Mouse (Mus musculus) lung, adult 2 months (tissue): ENCODE results near the gene Gabpb1. TPM values are rescaled to one million over a fixed set of nuclear protein-coding genes. Genes with fewer than 3 reads are reported as not detected.
"Not testable (repeated sequence)": the region's sequence is repeated elsewhere in the genome, so short reads cannot be mapped to it uniquely, and the experiment has no call there.

ENCODE experiments used
- DNase-seq: peaks from one replicate; pipeline ENCODE4 v3.0.0; 2022
- H3K4me1 ChIP-seq: fragments of 200-500 bp; 2 replicates; pipeline ENCODE4 v1.6.1; 2011; ENCODE audit warnings: low read length; ENCODE audit not compliant: control insufficient read depth, insufficient read depth
- H3K4me3 ChIP-seq: fragments of 200-500 bp; replicated peaks from 2 replicates; pipeline ENCODE3; 2011; ENCODE audit warnings: low read depth, mild to moderate bottlenecking, control low read depth, low read length; ENCODE audit errors: extremely low read depth
- CTCF ChIP-seq: fragments of 200-500 bp; IDR thresholded peaks from 2 replicates; pipeline ENCODE4 v1.5.1; 2011; ENCODE audit warnings: mild to moderate bottlenecking, low read length, control low read depth; ENCODE audit not compliant: insufficient read depth
- POLR2A ChIP-seq: fragments of 200-500 bp; IDR thresholded peaks from 2 replicates; pipeline ENCODE4 v1.6.1; 2011; ENCODE audit warnings: low read depth, mild to moderate bottlenecking, control low read depth, low read length, borderline replicate concordance; ENCODE audit errors: extremely low read depth
- WGBS: fragments of 180-500 bp; shearing (Covaris S2); methylation state at CpG from one replicate; pipeline ENCODE4 v1.1.7; 2018; 5-methylcytosine and 5-hydroxymethylcytosine counted together
- polyA plus RNA-seq: library from polyadenylated mRNA; depleted of rRNA; stranded (reverse); fragments of >200 nt; gene quantifications from 2 replicates; pipeline ENCODE4 v1.2.3, GENCODE M21; 2012

Gene Gabpb1
- polyA plus RNA-seq, 1 experiment: 11.6 TPM

DNA sequence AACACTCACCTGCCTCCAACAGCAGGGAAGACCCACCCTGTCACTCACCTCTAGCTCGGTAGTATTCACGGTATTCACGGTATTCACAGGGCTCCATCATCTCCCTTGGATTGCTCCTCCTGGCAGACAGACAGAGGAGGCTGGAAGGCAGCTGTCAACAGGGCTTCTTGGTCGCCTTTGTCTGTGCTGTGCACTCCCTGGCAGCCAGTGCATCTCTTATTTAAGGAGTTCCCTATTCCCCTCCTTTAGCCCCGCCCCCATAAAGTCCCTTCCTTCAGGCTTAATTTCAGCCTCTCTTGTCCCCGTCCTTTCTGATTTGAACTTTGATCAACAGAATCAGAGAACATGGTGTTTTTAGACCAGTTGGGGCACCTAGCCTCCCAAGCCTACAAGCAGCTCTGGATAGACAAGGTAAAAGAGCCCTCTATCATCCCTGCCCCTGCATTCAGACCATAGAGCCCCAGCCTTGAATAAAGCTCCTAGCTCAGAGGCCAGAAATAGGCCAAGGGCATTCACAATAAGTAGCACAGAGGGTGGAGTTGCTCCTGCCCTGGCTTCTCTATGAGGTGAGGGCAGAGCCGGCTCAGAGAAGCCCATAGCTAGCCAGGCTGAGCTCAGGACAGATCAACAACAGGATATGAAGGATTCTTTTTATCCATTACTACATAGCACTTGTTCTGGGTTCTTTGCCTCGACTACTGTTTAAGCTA is 57.5 kb downstream of the Gabpb1 start:
- Histone ChIP-seq H3K4me3 (peak overlapping the region; percentile 28), H3K4me1 (peaks cover 10% of the 10 kb centered on the region)
- TF ChIP-seq CTCF: no peak
- TF ChIP-seq POLR2A: no peak; the same call in 1 of the 2 replicates
- no peak for DNase-seq
- 24% methylated on average over 8 of the region's 8 CpGs for WGBS

DNA sequence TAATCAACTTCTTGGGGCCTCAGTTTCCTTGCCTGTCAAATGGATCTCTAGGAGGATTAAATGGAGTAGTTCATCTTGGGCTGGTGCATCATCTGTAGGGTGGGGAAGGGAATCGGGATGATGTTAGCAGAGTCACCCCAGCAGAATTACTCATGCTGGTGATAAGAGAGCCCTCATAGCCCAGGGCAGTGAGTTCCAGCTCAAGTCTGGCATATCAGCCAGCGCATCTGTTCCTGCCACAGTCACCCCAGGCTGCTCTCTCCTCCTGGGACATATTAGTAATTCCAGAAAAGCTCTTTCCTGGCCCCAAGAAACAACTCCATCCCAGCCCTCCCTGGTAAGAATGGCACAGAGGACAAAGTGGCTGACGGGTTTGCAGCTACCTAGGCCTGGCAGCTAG is 60.8 kb downstream of the Gabpb1 start:
- Histone ChIP-seq H3K4me3 (no peak overlapping the region), H3K4me1 (peaks cover 10% of the 10 kb centered on the region)
- no peak for DNase-seq
- 89% methylated on average over 3 of the region's 3 CpGs for WGBS
- no peak for TF ChIP-seq CTCF
- TF ChIP-seq POLR2A: no peak

DNA sequence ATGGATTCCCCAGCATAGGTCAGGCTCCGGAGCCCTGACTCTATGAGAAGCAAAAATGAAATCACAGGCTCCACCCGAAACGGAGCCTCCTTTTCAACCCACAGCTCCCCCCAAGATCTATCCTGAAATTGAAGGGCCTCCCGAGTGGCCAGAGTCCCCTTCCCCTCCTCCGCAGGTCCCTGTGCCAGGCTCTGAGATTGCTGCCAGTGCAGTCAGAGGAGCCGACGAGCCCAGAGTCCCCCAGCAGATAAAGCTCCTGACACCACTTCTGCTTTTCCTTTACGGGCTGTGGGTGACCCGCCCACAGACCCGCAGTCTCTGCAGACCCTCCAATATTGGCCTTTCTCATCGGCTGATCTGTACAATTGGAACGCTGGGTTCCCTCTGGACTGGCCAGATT is 66.5 kb downstream of the Gabpb1 start:
- not testable (repeated sequence) for DNase-seq, H3K4me3 ChIP-seq, H3K4me1 ChIP-seq
- WGBS: 71% methylated on average over 12 of the region's 12 CpGs

DNA sequence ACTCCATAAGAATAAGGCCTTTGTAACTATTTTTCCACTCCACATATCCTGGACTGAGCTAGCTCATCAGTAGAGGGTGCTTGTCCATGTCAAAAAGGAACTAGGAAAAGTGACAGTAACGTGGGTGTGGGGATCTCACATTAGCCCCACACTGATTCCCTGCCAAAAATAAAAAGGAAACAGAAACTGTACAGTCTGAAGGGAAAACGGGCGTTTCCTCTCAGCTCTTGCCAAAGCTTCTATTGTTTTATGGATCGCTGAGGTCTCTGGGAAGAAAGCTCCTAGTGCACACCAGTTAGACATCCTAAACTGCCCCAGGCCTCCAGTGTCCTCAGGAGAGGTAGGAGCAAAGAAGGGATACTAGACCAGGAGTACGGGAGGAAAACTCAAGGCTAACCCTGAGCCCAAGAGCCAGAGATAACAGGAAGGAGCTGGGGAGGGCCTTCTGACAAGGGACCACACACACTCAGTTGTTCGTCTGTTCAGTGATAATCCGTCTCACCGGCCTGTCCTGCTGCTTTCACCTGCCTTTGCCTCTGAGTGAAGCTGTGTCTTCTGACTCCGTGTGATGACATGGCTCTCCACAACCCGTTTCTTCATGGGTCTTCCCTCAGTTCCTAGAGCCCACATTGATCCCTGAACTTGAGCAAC is 68.5 kb downstream of the Gabpb1 start:
- no peak for TF ChIP-seq POLR2A
- no peak for TF ChIP-seq CTCF
- peaks cover 6% of the 10 kb centered on the region for H3K4me1 ChIP-seq
- no peak for DNase-seq
- peak overlapping the region; percentile 12 for H3K4me3 ChIP-seq
- 31% methylated on average over 10 of the region's 10 CpGs for WGBS

DNA sequence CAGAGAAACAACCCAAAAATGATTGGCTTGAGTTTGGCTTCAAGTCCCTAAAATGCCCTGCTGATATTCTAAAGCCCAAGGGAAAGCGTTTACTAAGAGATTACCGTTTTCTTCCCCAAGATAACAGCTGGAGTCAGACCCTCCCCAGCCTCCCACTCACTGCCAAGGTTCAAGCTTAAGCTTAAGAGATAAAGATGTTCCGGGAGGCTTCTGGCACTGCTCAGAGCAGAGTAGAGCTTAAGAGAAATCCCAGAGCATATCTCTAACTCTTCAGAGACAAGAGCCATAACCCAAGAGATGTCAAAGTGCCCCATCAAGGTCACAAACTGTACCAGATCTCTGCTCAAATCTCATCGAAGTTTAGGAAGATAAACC is 69.5 kb downstream of the Gabpb1 start:
- Histone ChIP-seq H3K4me1 (peaks cover 6% of the 10 kb centered on the region), H3K4me3 (no peak overlapping the region)
- 67% methylated on average over 4 of the region's 4 CpGs for WGBS
- no peak for DNase-seq
- TF ChIP-seq CTCF (no peak), POLR2A (no peak)

DNA sequence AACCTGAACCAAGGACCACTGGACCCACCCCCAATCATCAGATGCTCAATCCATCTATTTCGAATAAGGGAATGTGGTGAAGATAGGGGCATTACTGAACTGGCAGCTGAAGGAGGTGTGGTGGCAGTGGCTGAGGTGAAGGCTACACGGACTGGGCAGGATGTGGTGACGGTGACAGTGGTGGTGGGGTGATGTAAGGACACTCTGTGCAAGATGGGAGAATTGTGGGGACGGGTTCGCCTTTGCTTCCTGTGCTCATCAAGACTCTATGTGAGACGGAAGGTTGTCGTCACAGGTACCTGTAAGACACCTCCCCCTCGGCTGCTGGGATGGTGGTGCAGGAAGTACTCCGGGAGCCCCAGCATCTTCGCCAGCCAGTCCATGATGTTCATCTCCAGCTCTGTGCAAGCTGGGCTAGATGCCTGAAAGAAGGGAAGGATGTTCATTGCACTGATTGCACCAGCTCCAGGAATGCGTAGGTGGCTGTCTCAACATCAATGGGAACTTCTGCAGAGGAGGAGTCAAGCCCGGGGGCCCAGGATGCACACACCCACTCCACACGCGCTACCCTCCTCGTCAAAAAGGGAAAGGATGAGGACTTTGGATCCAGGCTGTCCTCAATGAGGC is 70.0 kb downstream of the Gabpb1 start:
- H3K4me1 ChIP-seq: peaks cover 6% of the 10 kb centered on the region
- TF ChIP-seq POLR2A (no peak), CTCF (no peak)
- H3K4me3 ChIP-seq: no peak overlapping the region
- DNase-seq: no peak
- 74% methylated on average over 15 of the region's 15 CpGs for WGBS

DNA sequence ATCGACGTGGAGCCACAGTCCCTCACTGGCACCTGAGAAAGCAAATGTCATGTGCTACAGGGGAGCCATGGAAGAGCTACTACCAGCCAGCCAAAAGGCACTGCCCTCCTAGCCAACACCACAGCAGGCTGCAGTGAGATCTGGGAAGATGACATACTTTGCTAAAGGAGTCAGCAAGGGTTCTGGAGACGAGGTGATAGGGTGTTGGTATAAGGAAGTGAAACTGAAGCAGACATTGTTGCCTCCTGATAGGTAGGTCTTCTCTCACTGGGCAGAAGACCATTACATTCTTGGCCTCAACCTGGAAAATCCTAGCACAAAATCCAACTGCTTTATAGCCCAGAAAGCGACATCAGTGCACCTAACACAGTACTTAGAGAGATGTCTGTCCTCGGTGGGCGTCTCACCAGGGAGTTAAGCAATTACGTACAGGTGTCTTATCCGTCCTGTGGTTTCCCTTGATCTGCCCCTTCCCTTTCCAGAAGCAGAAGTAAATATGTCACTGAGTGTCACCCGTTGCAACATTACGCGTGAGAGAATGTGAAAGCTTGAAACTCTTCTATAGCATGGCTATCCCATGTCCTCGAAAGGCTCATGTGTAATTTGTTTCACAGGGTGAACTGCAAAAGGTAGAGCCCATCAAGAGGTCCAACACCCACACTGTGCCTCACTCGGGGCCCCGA is 74.1 kb downstream of the Gabpb1 start:
- DNase-seq: no peak
- TF ChIP-seq POLR2A (no peak), CTCF (no peak)
- WGBS: 72% methylated on average over 14 of the region's 14 CpGs
- H3K4me3 ChIP-seq: no peak overlapping the region
- peaks cover 5% of the 10 kb centered on the region; the same call in 1 of the 2 replicates for H3K4me1 ChIP-seq

DNA sequence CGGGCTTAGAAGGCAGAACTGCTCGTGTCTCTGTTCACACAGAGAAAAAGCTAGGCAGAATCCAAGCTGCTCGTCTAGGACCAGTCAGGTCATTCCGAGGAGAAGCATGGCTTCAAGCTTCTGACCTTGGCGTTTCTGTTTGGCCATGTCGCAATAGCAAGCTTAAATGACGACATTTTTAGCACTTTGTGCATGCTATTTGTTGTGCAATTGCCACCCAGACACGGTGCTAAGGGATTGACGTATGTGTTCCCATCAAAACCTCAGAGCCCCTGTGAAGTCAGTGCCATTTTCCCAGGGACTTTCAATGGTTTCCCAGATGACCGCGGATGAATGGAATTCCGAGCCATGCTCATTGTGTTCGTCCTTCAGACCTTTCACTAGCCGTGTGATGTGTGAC is 75.6 kb downstream of the Gabpb1 start:
- no peak for DNase-seq
- WGBS: 61% methylated on average over 14 of the region's 14 CpGs
- Histone ChIP-seq H3K4me1 (peaks cover 5% of the 10 kb centered on the region; the same call in 1 of the 2 replicates), H3K4me3 (no peak overlapping the region)
- TF ChIP-seq CTCF (no peak), POLR2A (no peak)

DNA sequence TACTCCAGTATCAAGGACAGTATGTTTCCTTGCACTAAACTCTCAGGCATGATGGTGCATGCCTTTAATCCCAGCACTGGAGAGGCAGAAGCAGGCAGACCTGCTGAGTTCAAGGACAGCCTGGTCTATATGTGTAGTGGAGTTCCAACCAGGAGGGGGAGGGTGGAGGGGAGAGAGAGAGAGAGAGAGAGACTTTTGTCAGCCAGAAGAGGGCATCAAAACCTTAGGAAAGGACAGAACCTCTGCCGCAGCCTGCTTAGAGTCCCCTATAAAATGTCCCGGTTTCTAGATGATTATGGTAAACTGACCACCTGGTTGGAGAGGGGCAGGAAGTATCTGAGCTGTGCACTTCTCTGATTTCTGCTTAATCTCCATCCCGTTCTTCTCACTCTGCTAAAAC is 77.1 kb downstream of the Gabpb1 start:
- WGBS: 8% methylated on average over 3 of the region's 3 CpGs
- H3K4me1 ChIP-seq: peaks cover 5% of the 10 kb centered on the region; the same call in 1 of the 2 replicates
- peak; percentile 46 for TF ChIP-seq CTCF
- TF ChIP-seq POLR2A: no peak
- DNase-seq: no peak
- no peak overlapping the region for H3K4me3 ChIP-seq
